Comparison of ENCODE assay signal across 24 mouse cellular contexts in the genomic region with DNA sequence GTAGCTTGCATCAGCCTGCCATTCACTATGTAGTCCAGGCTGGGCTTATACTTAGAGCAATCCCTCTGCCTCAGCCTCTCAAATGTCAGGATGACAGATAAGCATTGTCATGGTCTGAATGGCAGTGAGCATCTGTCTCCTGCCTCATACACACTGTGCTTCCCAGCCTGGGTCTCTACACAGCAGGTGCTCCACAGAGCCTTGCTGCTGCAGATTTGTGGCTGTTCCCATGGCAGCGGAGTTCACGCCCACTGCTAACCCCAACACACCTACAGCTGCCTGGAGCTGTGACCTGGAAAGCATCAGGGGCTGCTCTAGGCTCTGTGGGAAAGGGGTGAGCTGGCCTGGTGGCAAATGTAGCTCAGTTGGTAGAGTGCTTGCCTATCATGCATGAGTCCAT. TPM values are rescaled to one million over a fixed set of nuclear protein-coding genes. Genes with fewer than 3 reads are reported as not detected.
DNase-seq lines count a peak whose midpoint lies in the region; ATAC-seq and TF ChIP-seq lines count a peak whose summit lies in the region.
"Had no signal": no experiment of that assay in that cellular context is flagged by ENCODE, and none has a peak within 500 bp of the region (broad histone marks: within the 10 kb centered on the region; RNA-seq: fewer than 3 reads in every experiment).

No protein-coding gene starts in this region.

- H3K79me2 ChIP-seq in myocyte (ENCODE audit: control insufficient read depth, insufficient read depth), result no peaks in the 10 kb centered on the region

- H3K4me1 ChIP-seq in megakaryocyte, embryonic 14.5 days, result peaks cover 3% of the 10 kb centered on the region; the same call in 1 of the 2 replicates
- H3K4me1 ChIP-seq: embryonic facial prominence, embryonic 13.5 days; forebrain, embryonic 13.5 days; heart, embryonic 12.5 days had no signal

- ATAC-seq in megakaryocyte, adult 5-6 weeks (ENCODE audit: poor library complexity, severe bottlenecking), result no peak
- ATAC-seq: forebrain, embryonic 13.5 days; forebrain, postnatal 0 days had no signal

- peak; percentile 41 for DNase-seq in thymus, postnatal 4 days
- DNase-seq in thymus, postnatal 25 days, result no peak
- DNase-seq in lung, adult 18-20 months, result no peak
- DNase-seq in layer of hippocampus, postnatal 10 days (ENCODE audit: low spot score in 2 of 2), result no peak
- DNase-seq: adrenal gland, postnatal 10 days; cerebellum, adult 11-12 months; cerebellum, adult 9-10 months; cerebellum, postnatal 25 days; forebrain, postnatal 0 days; gastrocnemius, postnatal 25 days had no signal

- no peaks in the 10 kb centered on the region for H3K36me3 ChIP-seq in megakaryocyte, embryonic 14.5 days (replicated peaks; ENCODE audit: low read length)
- H3K36me3 ChIP-seq in myocyte (ENCODE audit: control insufficient read depth, insufficient read depth), result no peaks in the 10 kb centered on the region
- H3K36me3 ChIP-seq: embryonic facial prominence, embryonic 13.5 days; heart, embryonic 12.5 days had no signal

- no peak overlapping the region for H3ac ChIP-seq in myocyte (ENCODE audit: control insufficient read depth, insufficient read length)

- no peak for TF ChIP-seq POLR2A in myocyte (IDR thresholded peaks at IDR 0.05; ENCODE audit: insufficient read length, low read depth)

- H3K4me2 ChIP-seq in myocyte (ENCODE audit: low read depth), result no peak overlapping the region
- H3K4me2 ChIP-seq: embryonic facial prominence, embryonic 13.5 days; forebrain, embryonic 13.5 days; heart, embryonic 12.5 days; hindbrain, embryonic 14.5 days had no signal

- H3K4me3 ChIP-seq in megakaryocyte, embryonic 14.5 days (replicated peaks), result peak overlapping the region; percentile 24
- no peak overlapping the region for H3K4me3 ChIP-seq in myocyte
- H3K4me3 ChIP-seq: embryonic facial prominence, embryonic 13.5 days; forebrain, embryonic 13.5 days; heart, embryonic 12.5 days; hindbrain, embryonic 10.5 days had no signal

- H3K27me3 ChIP-seq in megakaryocyte, embryonic 14.5 days (replicated peaks), result peaks cover 48% of the 10 kb centered on the region
- no peaks in the 10 kb centered on the region for H3K27me3 ChIP-seq in myocyte (ENCODE audit: control insufficient read depth, insufficient read depth, insufficient read length)
- H3K27me3 ChIP-seq: CH12.LX; embryonic facial prominence, embryonic 13.5 days; forebrain, embryonic 13.5 days had no signal

- peaks cover 37% of the 10 kb centered on the region for H3K9me3 ChIP-seq in megakaryocyte, embryonic 14.5 days

TF ChIP-seq in myocyte, 11 proteins besides CTCF, POLR2A, EP300 and RAD21:
- no peak for TF ChIP-seq CEBPB (IDR thresholded peaks at IDR 0.05; ENCODE audit: insufficient read depth, poor library complexity, severe bottlenecking)
- TF ChIP-seq MYOG (IDR thresholded peaks at IDR 0.05; ENCODE audit: control insufficient read depth in 1 of 3, insufficient read depth in 1 of 3, insufficient read length in 2 of 3, low read depth in 2 of 3), result peak in 2 of 3 experiments; percentile 37 to 85
- peak in 2 of 3 experiments; percentile 72 to 86 for TF ChIP-seq MYOD1 (IDR thresholded peaks at IDR 0.05; ENCODE audit: control insufficient read depth in 1 of 3, insufficient read length in 2 of 3, low read depth in 2 of 3)
TF ChIP-seq in myocyte: peak in this region for 2.

RNA-seq across cellular contexts. Expression of a gene that starts 19.5 kb away (rescaled TPM):
- polyA plus RNA-seq in megakaryocyte, embryonic 14.5 days (2012; ENCODE audit: insufficient read depth, low replicate concordance), result 0.03 TPM in 1 of 2 replicates, not detected in the other
- total RNA-seq in megakaryocyte, adult 5-6 weeks (2015), result not detected in 2 replicates
- not detected in 2 replicates for total RNA-seq in megakaryocyte, adult 5-6 weeks (2017)
- 0.07 TPM for polyA plus RNA-seq in myocyte (2012; fragmentation: generic; extraction: Trizol)
- not detected for total RNA-seq in layer of hippocampus, postnatal 10 days (2021)
- total RNA-seq: CH12.LX; gastrocnemius, adult 18-20 months; gastrocnemius, postnatal 25 days; granulocyte monocyte progenitor cell, adult 5-6 weeks; heart, adult 8-10 months; heart, postnatal 25 days had no signal
- polyA plus RNA-seq: embryonic facial prominence, embryonic 13.5 days; forebrain, embryonic 13.5 days; forebrain, postnatal 0 days; heart, embryonic 12.5 days; heart, embryonic 16.5 days; hindbrain, embryonic 10.5 days; hindbrain, embryonic 14.5 days had no signal

RNA-seq across cellular contexts. Expression of a gene that starts 40.4 kb away (rescaled TPM):
- polyA plus RNA-seq in megakaryocyte, embryonic 14.5 days (2012; ENCODE audit: insufficient read depth, low replicate concordance), result 145 and 281 TPM in 2 replicates
- 89.4 and 92.0 TPM in 2 replicates for total RNA-seq in megakaryocyte, adult 5-6 weeks (2015)
- 41.7 and 44.5 TPM in 2 replicates for total RNA-seq in megakaryocyte, adult 5-6 weeks (2017)
- 9.0 TPM for polyA plus RNA-seq in myocyte (2012; fragmentation: generic; extraction: Trizol)
- 10 to 100 TPM; 17.8 to 21.3 TPM for total RNA-seq in layer of hippocampus, postnatal 10 days (2021)

RNA-seq across cellular contexts. Expression of a gene that starts 45.8 kb away (rescaled TPM):
- 18.7 and 48.8 TPM in 2 replicates for polyA plus RNA-seq in megakaryocyte, embryonic 14.5 days (2012; ENCODE audit: insufficient read depth, low replicate concordance)
- 82.3 and 108 TPM in 2 replicates for total RNA-seq in megakaryocyte, adult 5-6 weeks (2015)
- 43.2 and 74.9 TPM in 2 replicates for total RNA-seq in megakaryocyte, adult 5-6 weeks (2017)
- 220 TPM for polyA plus RNA-seq in myocyte (2012; fragmentation: generic; extraction: Trizol)
- total RNA-seq in layer of hippocampus, postnatal 10 days (2021), result 100 to 1,000 TPM; 126 to 128 TPM
